Mouse (Mus musculus) G1E (cell line): ENCODE results near the gene Amz1. TPM values are rescaled to one million over a fixed set of nuclear protein-coding genes. Genes with fewer than 3 reads are reported as not detected.

Source experiments
- ATAC-seq: 2 replicates; pipeline ENCODE4 v1.8.0; 2016; ENCODE audit warnings: mild to moderate bottlenecking; ENCODE audit not compliant: insufficient number of reproducible peaks, poor library complexity, low FRiP score, severe bottlenecking; ENCODE audit errors: extremely low read depth
- DNase-seq: peaks from one replicate; pipeline ENCODE4 v3.0.0; 2012; ENCODE audit warnings: low spot score
- H3K27me3 ChIP-seq: 2 replicates; pipeline ENCODE4 v1.6.1; 2012; ENCODE audit warnings: mild to moderate bottlenecking, low read length, inconsistent platforms; ENCODE audit not compliant: insufficient read depth
- H3K36me3 ChIP-seq: replicated peaks from 2 replicates; pipeline ENCODE3; 2012; ENCODE audit warnings: mild to moderate bottlenecking, inconsistent platforms
- H3K4me1 ChIP-seq: 2 replicates; pipeline ENCODE4 v1.6.1; 2012; ENCODE audit warnings: low read depth, low read length, inconsistent platforms, mixed read lengths; ENCODE audit not compliant: insufficient read depth
- H3K4me3 ChIP-seq: 2 replicates; pipeline ENCODE4 v1.5.1; 2012; ENCODE audit warnings: low read depth, mild to moderate bottlenecking, inconsistent platforms, low read length, moderate library complexity, mixed read lengths
- H3K9me3 ChIP-seq: replicated peaks from 2 replicates; pipeline ENCODE4 v1.6.1; 2012; ENCODE audit warnings: inconsistent platforms
- CTCF ChIP-seq: IDR thresholded peaks from 2 replicates; pipeline ENCODE4 v1.5.1; 2012; ENCODE audit warnings: low read depth, low read length, inconsistent platforms, mixed read lengths
- GATA1 ChIP-seq: IDR thresholded peaks from 2 replicates; pipeline ENCODE4 v1.6.1; 2012; ENCODE audit warnings: borderline replicate concordance, low read length, inconsistent platforms, mixed read lengths
- GATA2 ChIP-seq: IDR thresholded peaks from 2 replicates; pipeline ENCODE4 v1.6.1; 2012; ENCODE audit warnings: low read depth, low read length, inconsistent platforms, borderline replicate concordance
- POLR2AphosphoS5 ChIP-seq: IDR thresholded peaks from 2 replicates; pipeline ENCODE4 v1.6.1; 2012; ENCODE audit warnings: low read depth, low read length, inconsistent platforms; ENCODE audit not compliant: insufficient replicate concordance
- TAL1 ChIP-seq: conservative IDR thresholded peaks from 2 replicates; pipeline ENCODE4 v1.6.1; 2012; ENCODE audit warnings: low read depth, low read length, inconsistent platforms, mixed read lengths
- polyA plus RNA-seq: library from polyadenylated mRNA; stranded (reverse); fragments of >175 nt; gene quantifications from 2 replicates; pipeline ENCODE4 v1.2.3, GENCODE M21; 2012
- total RNA-seq, 2 experiments: library from RNA; stranded (forward) in 1 of 2; stranded (reverse) in 1 of 2; fragments of 200-1000 nt in 1 of 2; fragments of >200 nt in 1 of 2; fragmentation: Nextera tagmentation in 1 of 2; gene quantifications; 2 replicates each; pipeline ENCODE4 v1.2.3; 2014 to 2017

Amz1 gene
- total and polyA plus RNA-seq, 3 experiments: 0.37 to 1.4 TPM; not detected in 1

DNA sequence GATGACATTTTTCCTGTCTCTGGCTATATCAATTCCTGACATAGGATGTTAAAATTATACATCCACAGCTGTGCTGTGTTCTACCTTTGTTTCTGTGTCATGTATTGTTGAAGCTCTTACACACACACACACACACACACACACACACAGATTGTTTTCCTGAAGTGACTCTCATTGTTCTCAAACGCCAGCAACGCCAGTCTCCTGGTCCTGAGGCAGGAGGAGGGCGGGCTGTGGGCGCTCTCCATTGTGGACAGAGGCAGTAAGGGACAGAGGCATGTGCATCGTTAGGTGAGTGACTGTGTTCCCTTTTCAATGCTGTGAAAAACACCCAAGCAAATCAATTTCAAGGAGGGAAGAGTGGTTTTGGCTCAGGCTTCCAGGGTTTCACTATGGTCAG lies 29.3 kb downstream of the Amz1 start:
- H3K4me1 ChIP-seq: peaks cover 23% of the 10 kb centered on the region
- ATAC-seq: no peak
- H3K4me3 ChIP-seq: no peak overlapping the region
- no peaks in the 10 kb centered on the region; the same call in 1 of the 2 replicates for H3K27me3 ChIP-seq
- no peak for DNase-seq
- peaks cover 11% of the 10 kb centered on the region for H3K9me3 ChIP-seq
- no peak for TF ChIP-seq POLR2AphosphoS5
- TF ChIP-seq GATA1: no peak
- no peak for TF ChIP-seq TAL1
- no peak for TF ChIP-seq GATA2
- TF ChIP-seq CTCF: no peak
- peaks cover 15% of the 10 kb centered on the region for H3K36me3 ChIP-seq

DNA sequence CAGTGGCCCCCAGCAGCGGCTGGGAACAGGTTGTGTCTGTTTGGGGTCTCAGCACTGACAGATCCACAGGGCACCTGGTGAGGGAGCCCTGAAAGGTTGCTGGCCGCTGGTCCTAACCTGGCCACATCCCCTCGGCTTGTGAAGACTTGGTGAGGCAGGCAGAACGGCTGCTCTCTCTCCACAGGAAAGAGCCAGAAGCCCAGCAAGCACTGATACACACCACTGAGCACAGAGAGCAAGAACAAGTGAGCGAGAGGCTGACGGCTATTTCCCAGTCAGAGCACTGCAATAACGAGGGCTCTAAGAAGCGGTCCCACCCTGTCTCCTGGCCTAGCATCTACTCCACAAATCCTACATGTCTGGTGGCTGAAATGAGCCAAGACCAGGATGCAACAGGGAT lies 34.9 kb downstream of the Amz1 start:
- Histone ChIP-seq H3K27me3 (no peaks in the 10 kb centered on the region), H3K36me3 (peaks cover 69% of the 10 kb centered on the region), H3K9me3 (no peaks in the 10 kb centered on the region), H3K4me3 (no peak overlapping the region), H3K4me1 (0 out of 2 replicates have a peak, but pooled peaks cover 2% of the 10 kb centered on the region)
- ATAC-seq (no peak), DNase-seq (no peak)
- no peak for TF ChIP-seq POLR2AphosphoS5
- no peak for TF ChIP-seq GATA2
- no peak for TF ChIP-seq GATA1
- no peak for TF ChIP-seq TAL1
- TF ChIP-seq CTCF: no peak

DNA sequence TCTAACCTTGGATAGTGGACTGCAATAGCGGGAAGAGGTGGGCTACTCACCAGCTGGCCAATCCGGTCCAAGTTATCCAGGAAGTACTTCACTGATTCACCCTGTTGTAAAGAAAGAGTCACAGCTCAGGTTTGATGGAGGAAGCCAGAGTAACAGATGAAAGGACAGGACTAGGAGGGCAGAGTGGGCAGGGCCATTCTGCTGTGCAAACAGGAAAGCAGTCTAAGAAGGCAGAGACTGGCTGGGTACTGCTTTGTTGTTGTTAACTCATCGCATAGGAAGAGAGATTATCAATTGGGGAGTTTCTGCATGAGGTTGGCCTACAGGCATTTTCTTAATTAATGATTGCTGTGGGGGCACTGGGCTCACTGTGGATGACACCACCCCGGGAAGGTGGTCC lies 38.6 kb downstream of the Amz1 start:
- H3K4me3 ChIP-seq: no peak overlapping the region
- no peak for DNase-seq
- TF ChIP-seq POLR2AphosphoS5 (no peak), CTCF (no peak), TAL1 (no peak), GATA2 (no peak), GATA1 (no peak)
- H3K4me1 ChIP-seq: no peaks in the 10 kb centered on the region; the same call in 1 of the 2 replicates
- H3K27me3 ChIP-seq: no peaks in the 10 kb centered on the region
- no peaks in the 10 kb centered on the region for H3K9me3 ChIP-seq
- H3K36me3 ChIP-seq: peaks cover 89% of the 10 kb centered on the region
- ATAC-seq: no peak

DNA sequence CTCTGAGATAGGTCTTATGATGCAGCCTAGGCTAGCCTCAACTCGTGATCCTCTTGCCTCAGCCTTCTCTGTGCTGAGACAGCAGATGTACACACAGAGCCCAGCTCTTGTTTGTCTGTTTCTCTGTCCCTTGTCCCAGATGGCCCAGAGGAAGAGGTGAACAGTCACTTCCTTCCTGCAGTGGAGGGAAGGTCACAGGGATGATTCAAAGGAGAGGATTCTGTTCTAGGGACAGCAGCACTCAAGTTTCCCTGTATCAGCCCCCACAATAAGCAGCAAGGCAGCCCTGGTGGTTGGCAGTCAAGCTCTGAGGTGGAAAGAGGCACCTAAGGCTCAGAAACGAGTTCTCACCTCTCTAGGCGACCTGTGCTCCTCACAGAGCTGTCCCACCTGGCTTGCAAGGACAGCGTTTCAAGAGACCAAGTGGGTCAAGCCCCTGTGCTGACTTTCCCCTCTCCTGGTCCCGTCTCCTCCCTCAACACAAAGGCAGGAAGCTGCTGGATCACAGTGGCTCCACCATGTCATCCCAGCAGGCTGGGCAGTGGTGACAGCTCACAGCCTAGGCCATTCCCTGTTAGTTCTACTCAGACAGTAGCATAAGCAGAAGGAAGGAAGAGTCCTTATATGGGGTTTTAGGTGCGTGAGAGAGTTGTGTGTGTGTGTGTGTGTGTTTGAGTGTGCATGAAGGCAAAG lies 41.1 kb downstream of the Amz1 start:
- DNase-seq (no peak), ATAC-seq (no peak)
- H3K4me1 ChIP-seq: no peaks in the 10 kb centered on the region; the same call in 1 of the 2 replicates
- H3K4me3 ChIP-seq: no peak overlapping the region
- peaks cover 89% of the 10 kb centered on the region for H3K36me3 ChIP-seq
- TF ChIP-seq GATA1: no peak
- TF ChIP-seq POLR2AphosphoS5: no peak
- no peak for TF ChIP-seq CTCF
- TF ChIP-seq GATA2: no peak
- TF ChIP-seq TAL1: no peak
- no peaks in the 10 kb centered on the region for H3K27me3 ChIP-seq
- H3K9me3 ChIP-seq: no peaks in the 10 kb centered on the region

DNA sequence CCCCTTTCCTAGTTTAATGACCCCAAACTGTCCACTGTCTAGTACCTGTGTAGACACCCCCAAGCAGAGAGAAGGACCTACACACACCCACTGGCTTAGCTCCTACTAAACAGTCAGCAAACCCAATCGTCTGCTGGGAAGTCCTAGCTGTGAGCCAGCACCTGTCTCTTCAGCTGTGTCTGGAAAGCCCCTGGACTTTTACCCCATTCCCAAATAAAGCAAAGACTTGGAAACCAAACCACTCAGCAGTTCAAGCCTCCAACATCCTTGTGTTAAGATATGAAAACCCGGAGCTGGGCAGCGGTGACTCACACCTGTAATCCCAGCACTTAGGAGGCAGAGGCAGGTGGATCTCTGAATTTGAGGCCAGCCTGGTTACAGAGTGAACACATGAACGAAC lies 42.6 kb downstream of the Amz1 start:
- no peaks in the 10 kb centered on the region; the same call in 1 of the 2 replicates for H3K4me1 ChIP-seq

DNA sequence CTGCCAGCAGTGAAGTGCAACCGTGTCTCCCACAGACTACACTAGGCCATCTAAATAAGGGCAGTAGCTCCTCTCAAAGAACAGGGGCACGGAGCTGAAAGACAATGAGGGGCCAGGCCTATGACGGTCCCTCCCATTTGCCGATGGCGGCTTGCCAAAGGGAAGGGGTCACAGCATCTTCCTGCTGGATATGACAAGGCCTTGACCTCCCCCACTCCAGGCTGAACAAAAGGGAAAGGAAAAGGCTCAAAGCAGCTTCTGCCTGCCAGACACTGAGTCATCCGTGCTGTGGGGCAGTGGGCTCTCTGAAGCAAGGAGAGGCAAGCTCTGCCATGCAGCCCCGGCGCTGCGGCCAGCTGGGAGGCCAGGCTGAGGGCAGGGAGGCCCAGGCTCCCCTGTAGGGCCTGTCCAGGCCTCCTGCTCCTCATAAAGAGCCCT lies 43.8 kb downstream of the Amz1 start:
- no peak for ATAC-seq
- no peaks in the 10 kb centered on the region; the same call in 1 of the 2 replicates for H3K4me1 ChIP-seq
- H3K9me3 ChIP-seq: no peaks in the 10 kb centered on the region

More for the DNA sequence above, 42.6 kb downstream of the Amz1 start:
- H3K4me3 ChIP-seq: no peak overlapping the region
- H3K36me3 ChIP-seq: peaks cover 86% of the 10 kb centered on the region
- ATAC-seq (no peak), DNase-seq (no peak)
- H3K27me3 ChIP-seq: no peaks in the 10 kb centered on the region
- TF ChIP-seq GATA1: no peak
- no peak for TF ChIP-seq TAL1
- no peak for TF ChIP-seq GATA2
- TF ChIP-seq POLR2AphosphoS5: no peak
- TF ChIP-seq CTCF: no peak
- no peaks in the 10 kb centered on the region for H3K9me3 ChIP-seq

More for the DNA sequence above, 43.8 kb downstream of the Amz1 start:
- Histone ChIP-seq H3K36me3 (peaks cover 79% of the 10 kb centered on the region), H3K4me3 (no peak overlapping the region), H3K27me3 (no peaks in the 10 kb centered on the region)
- no peak for DNase-seq
- TF ChIP-seq GATA2 (no peak), POLR2AphosphoS5 (no peak), CTCF (no peak), GATA1 (no peak), TAL1 (no peak)
